Mouse (Mus musculus) c-Kit-positive CD71-negative TER-119-negative erythroid progenitor cells, embryonic 14.5 days (primary cell): ENCODE measurements at regions not wholly inside any gene's neighbourhood (a gene's known extent, or its start where the extent isn't known, plus 50 kb on each side); places are given as distances from the start of the nearest gene placed in this dataset.

Experiments
- DNase-seq: peaks from one replicate; pipeline ENCODE4 v3.0.0-alpha.2; 2013; ENCODE audit warnings: low read depth

- DNase-seq, result no peak
Measured at GRCm38 (mm10) chr4:12538043-12538442, 366.2 kb upstream of the Fam92a start.

DNA sequence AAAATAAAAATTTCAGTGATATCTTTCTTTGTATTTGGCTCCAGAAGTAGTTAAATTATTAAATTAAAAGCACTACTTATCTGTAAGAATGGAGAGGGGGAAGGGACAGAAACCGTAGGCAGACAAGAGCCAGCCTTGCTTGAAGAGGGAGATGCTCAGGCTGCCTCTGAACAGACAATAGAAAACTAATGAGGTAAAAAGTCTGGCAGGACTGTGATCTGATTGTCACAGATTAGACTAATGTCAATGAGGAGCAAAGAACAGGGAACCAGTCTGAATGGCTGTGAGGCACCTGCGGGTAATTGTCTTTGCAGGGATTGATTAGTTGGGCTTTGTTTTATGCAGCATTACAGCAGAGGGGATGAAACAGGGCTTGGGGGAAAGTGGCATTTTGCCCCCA lies 362.3 kb upstream of the Fam92a start:
- DNase-seq, result no peak

- no peak for DNase-seq
Measured at GRCm38 (mm10) chr4:12532961-12533360, 361.1 kb upstream of the Fam92a start.

DNA sequence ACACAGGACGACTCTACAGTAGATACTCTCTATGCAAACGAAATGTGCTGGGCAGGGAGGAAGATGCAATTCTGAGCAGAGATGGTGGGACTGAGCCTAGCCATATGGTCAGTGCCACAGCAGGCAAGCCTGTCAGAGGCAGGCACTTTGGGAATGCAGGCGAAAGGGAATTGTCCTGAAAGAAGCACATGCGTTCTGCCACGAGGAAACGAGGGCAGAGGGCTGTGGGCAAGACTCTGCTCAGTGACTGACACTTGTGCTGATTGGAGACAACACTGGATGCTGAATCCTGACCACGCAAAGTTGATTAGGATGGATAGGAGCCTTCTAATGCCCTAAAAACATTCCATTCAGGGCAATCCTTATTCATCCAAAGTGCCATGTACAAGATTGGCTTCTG lies 350.5 kb upstream of the Fam92a start:
- no peak for DNase-seq

DNA sequence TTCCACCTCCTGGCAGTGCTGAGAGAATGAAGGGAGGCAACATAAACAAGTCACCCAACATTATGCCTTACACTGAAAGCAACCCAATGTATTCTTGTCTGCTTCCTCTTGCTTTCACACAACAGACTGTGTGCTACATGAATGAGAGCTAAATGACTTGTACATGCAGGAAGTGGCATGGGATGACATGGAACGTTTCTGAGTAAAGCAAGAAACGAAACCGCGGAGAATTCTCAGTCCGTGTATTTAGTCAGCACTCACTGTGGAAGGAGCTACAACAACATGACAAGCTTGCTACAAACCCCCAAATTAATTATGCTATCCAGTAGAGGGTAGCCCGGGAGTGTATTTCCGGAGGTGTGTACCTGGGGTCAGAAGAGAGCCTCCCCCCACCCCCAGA lies 349.4 kb upstream of the Fam92a start:
- DNase-seq, result no peak

DNA sequence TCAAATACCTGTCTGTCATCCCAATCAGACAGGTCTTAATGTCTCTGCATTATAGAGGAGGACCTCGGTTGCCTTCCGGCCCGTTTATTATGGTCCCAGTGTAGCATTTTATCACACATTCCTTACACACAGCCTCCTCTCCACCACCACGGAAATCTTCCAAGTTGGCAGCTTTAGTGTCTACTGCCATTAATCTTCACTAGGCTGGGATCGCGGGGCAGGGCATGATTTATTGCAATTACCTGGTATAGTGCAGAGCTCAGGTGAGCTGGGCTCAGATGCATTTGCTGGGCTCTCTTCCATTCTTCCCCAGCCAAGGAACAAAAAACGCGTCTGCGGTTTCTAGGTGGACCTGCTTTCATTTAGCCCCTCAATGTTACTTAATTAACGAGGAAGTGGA lies 344.7 kb upstream of the Fam92a start:
- no peak for DNase-seq

DNA sequence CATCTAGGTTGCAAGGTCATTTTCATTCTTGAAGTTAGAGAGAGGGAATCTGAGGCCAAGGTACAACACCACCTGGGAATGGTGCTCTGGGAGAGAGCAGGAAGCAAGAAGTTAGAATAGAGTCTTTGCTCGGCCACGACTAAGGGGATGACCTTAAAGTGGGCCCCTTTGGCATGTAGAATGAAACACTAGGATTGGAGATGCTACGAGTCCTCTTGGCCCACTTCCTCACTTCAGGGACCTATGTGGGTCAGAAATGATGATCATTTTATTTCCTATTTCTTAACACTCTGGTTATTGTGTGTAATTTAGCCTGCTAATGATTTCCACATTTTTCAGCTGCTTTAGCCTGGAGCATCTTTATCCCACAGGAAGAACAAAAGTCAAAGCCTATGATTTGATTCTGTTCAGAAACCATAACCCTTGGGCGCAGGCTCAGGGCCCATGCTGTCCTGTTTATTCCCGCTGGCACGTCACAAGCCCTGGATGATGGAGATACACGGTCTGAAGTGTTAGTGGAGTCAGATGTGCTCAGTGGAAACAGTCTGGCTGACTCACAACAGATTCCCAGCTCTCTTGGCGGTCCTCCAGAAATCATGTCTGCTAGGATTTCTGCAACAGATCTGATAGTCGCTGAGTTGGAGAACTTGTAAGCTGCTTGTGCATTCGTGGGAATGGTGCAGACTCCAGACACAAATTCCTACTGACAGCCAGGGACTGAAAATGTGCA lies 340.0 kb upstream of the Fam92a start:
- DNase-seq, result no peak

GRCm38 (mm10) chr4:12506851-12507551 lies 335.2 kb upstream of the Fam92a start:
- DNase-seq, result no peak

- DNase-seq, result no peak
Measured at GRCm38 (mm10) chr4:12501086-12501485, 329.3 kb upstream of the Fam92a start.

DNA sequence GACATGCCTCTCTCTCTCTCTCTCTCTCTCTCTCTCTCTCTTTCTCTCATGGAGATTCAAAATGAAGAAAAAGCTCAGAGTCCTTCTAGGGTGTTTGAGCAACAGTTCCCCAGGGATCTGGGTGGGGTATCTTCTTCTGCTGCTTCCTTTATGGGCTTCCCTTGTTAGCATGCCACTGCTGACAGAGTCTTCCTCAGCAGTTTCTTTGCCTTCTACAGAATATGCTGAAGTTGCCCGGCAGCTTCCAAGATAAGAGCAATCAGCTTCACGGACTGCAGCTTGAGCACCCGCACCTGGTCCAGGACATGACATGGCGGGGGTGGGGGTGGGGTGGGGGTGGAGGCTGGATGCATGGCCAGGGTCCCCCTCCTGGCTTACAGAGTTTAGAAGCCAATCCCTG lies 326.6 kb upstream of the Fam92a start:
- no peak for DNase-seq

GRCm38 (mm10) chr4:12492468-12492867 lies 320.7 kb upstream of the Fam92a start:
- no peak for DNase-seq

GRCm38 (mm10) chr4:12491306-12491705 lies 319.5 kb upstream of the Fam92a start:
- no peak for DNase-seq

- DNase-seq, result no peak
Measured at GRCm38 (mm10) chr4:12490066-12490465, 318.3 kb upstream of the Fam92a start.

GRCm38 (mm10) chr4:12489358-12489757 lies 317.5 kb upstream of the Fam92a start:
- DNase-seq, result no peak

DNA sequence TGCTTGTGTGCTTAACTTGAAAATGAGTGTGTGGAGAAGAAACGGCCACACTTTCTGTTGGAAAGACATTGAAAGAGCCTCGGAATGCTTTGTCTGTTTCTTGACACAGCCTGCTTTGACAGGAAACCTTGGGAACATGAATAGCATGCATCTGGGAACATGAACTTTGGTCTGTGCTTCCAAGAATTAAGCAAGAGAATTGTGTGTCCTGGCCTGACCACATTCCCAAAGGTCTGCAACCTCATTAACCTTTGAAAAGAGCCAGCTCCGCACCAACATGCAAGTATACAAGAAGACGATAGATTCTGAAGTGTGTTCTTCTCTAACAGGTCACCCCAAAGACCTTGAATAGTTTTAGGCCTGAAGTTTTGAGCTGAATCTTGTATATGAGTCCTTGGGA lies 309.7 kb upstream of the Fam92a start:
- DNase-seq, result no peak

GRCm38 (mm10) chr4:12476717-12477116 lies 304.9 kb upstream of the Fam92a start:
- DNase-seq, result no peak

GRCm38 (mm10) chr4:12474981-12475568 lies 303.3 kb upstream of the Fam92a start:
- no peak for DNase-seq

DNA sequence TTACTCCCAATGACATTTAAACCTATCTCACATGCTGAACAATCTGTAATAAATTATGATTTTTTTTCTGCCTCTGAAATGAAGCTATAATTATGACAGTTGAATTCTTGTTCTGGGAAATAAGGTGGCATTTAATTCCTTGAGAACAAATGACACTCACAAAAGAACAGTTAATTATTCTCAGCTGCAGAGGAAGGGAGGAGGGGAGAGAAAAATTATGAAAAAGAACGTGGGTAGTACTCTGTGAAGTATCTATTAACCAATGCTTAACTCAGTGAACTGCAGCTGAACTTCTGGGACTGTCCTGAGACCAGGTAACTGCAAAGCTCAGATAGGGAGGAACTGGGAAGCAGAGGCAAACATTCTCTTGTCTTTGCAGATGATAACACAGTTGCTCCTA lies 302.6 kb upstream of the Fam92a start:
- no peak for DNase-seq

- DNase-seq, result no peak
Measured at GRCm38 (mm10) chr4:12461701-12462100, 289.9 kb upstream of the Fam92a start.

- DNase-seq, result no peak
Measured at GRCm38 (mm10) chr4:12461251-12461650, 289.4 kb upstream of the Fam92a start.

DNA sequence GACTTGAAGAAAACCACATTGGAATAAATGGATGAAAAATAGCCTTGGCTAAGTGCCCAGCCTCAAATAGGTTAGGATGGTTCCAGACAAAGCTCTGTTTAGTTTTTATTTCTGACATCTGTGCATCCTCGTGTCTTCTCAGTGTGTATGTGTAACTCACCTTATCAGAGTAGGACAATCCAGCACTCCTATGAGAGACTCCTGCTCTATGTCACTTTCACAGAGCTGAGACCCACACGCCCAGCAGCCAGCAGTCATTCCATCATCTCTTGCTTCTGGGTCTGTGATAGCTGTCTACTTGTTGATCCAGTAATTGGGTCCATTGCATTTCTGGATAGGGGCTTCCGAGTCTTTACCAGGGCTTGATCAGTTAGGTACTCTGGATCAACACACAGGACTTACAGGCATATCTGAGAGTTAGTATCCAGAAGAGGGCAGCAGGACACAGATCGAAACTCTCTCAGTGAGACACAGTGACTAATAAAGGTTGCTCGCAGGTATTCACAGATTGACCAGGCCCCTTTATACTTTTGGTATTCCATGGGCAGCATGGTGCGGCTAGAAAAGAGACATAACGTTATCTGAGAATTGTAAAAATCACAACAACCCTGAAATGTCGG lies 286.3 kb upstream of the Fam92a start:
- DNase-seq, result no peak

DNA sequence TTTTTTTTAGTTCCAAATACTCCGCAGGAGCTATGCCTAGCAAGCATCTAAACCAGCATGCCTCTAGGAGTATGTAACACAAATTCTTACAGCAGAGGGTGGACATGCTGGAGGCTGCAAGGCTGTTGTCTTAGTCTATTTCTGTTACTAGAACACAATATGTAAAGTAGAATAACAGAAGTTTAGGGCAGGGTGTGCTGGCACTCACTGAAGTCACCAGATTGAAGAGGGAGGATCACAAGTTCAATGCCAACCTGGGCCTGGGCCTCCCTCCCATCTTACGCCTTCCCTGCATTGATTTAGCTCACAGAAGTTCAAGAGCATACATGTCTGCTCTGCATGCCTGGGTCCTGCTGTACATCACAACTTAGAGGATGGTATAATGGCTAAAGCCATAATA lies 280.3 kb upstream of the Fam92a start:
- DNase-seq, result no peak

GRCm38 (mm10) chr4:12425507-12425906 lies 253.7 kb upstream of the Fam92a start:
- DNase-seq, result no peak
